ENCODE assay signal across 8 mouse cellular contexts in genomic region chr5:33683897-33684652, GRCm38 (mm10). TPM values are rescaled to one million over a fixed set of nuclear protein-coding genes. Genes with fewer than 3 reads are reported as not detected.
DNase-seq lines count a peak whose midpoint lies in the region; ATAC-seq and TF ChIP-seq lines count a peak whose summit lies in the region.

No protein-coding gene starts in this region.

- peak; percentile 64 for DNase-seq in hindbrain, embryonic 10.5 days (ENCODE audit: low spot score)
- no peak for DNase-seq in Patski (ENCODE audit: low read depth, low spot score)
- peak; percentile 84 for DNase-seq in forebrain, embryonic 14.5 days (ENCODE audit: low spot score)
- peak; percentile 75 for DNase-seq in kidney, adult 2 months
- DNase-seq in lung, postnatal 10 days = peak; percentile 86
- no peak for DNase-seq in gastrocnemius, adult 8-10 months (ENCODE audit: low spot score in 2 of 2)

- in situ Hi-C loops in Patski (cut with MboI; ENCODE audit: low pct_unique_long_range_greater_than_20kb) = no loop called here

- peaks cover 38% of the 10 kb centered on the region for H3K4me1 ChIP-seq in hindbrain, embryonic 10.5 days (replicated peaks)
- H3K4me1 ChIP-seq in hindbrain, embryonic 13.5 days (replicated peaks) = peaks cover 23% of the 10 kb centered on the region
- peaks cover 14% of the 10 kb centered on the region for H3K4me1 ChIP-seq in forebrain, embryonic 14.5 days (ENCODE audit: control insufficient read depth, insufficient read depth, low read length)
- no peaks in the 10 kb centered on the region for H3K4me1 ChIP-seq in kidney, adult 2 months (ENCODE audit: control insufficient read depth, insufficient read depth, low read length)
- H3K4me1 ChIP-seq in stomach, embryonic 14.5 days (ENCODE audit: control insufficient read depth, insufficient read depth, low read length) = 0 out of 2 replicates have a peak, but pooled peaks cover under 1% of the 10 kb centered on the region

- no peaks in the 10 kb centered on the region for H3K36me3 ChIP-seq in hindbrain, embryonic 10.5 days
- H3K36me3 ChIP-seq in hindbrain, embryonic 13.5 days = no peaks in the 10 kb centered on the region
- no peaks in the 10 kb centered on the region for H3K36me3 ChIP-seq in forebrain, embryonic 14.5 days (ENCODE audit: control insufficient read depth, insufficient read depth, low read length)
- no peaks in the 10 kb centered on the region for H3K36me3 ChIP-seq in kidney, adult 2 months (ENCODE audit: control insufficient read depth, insufficient read depth, low read length)
- H3K36me3 ChIP-seq in stomach, embryonic 14.5 days (ENCODE audit: control insufficient read depth, insufficient read depth, low read length) = no peaks in the 10 kb centered on the region

- H3K9me3 ChIP-seq in hindbrain, embryonic 10.5 days = no peaks in the 10 kb centered on the region
- H3K9me3 ChIP-seq in hindbrain, embryonic 13.5 days = no peaks in the 10 kb centered on the region
- no peaks in the 10 kb centered on the region for H3K9me3 ChIP-seq in forebrain, embryonic 14.5 days (replicated peaks; ENCODE audit: control insufficient read depth, low read length)
- no peaks in the 10 kb centered on the region for H3K9me3 ChIP-seq in stomach, embryonic 14.5 days (ENCODE audit: control insufficient read depth, low read depth, low read length)

- H3K27me3 ChIP-seq in hindbrain, embryonic 10.5 days (ENCODE audit: insufficient read depth, poor library complexity, severe bottlenecking) = peaks cover 63% of the 10 kb centered on the region
- H3K27me3 ChIP-seq in hindbrain, embryonic 13.5 days = peaks cover 35% of the 10 kb centered on the region; the same call in 1 of the 2 replicates
- H3K27me3 ChIP-seq in Patski = no peaks in the 10 kb centered on the region
- H3K27me3 ChIP-seq in forebrain, embryonic 14.5 days (replicated peaks; ENCODE audit: control insufficient read depth, insufficient read depth, low read length) = no peaks in the 10 kb centered on the region
- H3K27me3 ChIP-seq in kidney, adult 2 months (replicated peaks; ENCODE audit: control insufficient read depth, insufficient read depth, low read length) = no peaks in the 10 kb centered on the region
- H3K27me3 ChIP-seq in stomach, embryonic 14.5 days (ENCODE audit: control insufficient read depth, insufficient read depth, low read length) = no peaks in the 10 kb centered on the region

- ATAC-seq in hindbrain, embryonic 13.5 days (ENCODE audit: low FRiP score) = no peak; the same call in 1 of the 2 replicates
- ATAC-seq in Patski = peak; percentile 11
- ATAC-seq in forebrain, embryonic 14.5 days = peak; percentile 75
- peak; percentile 50; the same call in 1 of the 2 replicates for ATAC-seq in stomach, embryonic 14.5 days (ENCODE audit: insufficient number of reproducible peaks, insufficient read depth, low FRiP score, low read depth)

- no peak for TF ChIP-seq CTCF in Patski (IDR thresholded peaks at IDR 0.05)
- peak; percentile 78 for TF ChIP-seq CTCF in kidney, adult 2 months (conservative IDR thresholded peaks at IDR 0.05; ENCODE audit: insufficient read depth, insufficient read length, low read depth, low read length)

- no peak for TF ChIP-seq POLR2A in kidney, adult 2 months (IDR thresholded peaks at IDR 0.05; ENCODE audit: low read depth, low read length)

- H3K9ac ChIP-seq in hindbrain, embryonic 13.5 days = no peak overlapping the region
- no peak overlapping the region for H3K9ac ChIP-seq in forebrain, embryonic 14.5 days (ENCODE audit: low read length)
- no peak overlapping the region for H3K9ac ChIP-seq in stomach, embryonic 14.5 days (replicated peaks; ENCODE audit: low read depth, low read length)

- 0 out of 2 replicates have a peak overlapping the region, but pooled peaks have one; percentile 20 for H3K27ac ChIP-seq in hindbrain, embryonic 10.5 days
- no peak overlapping the region for H3K27ac ChIP-seq in hindbrain, embryonic 13.5 days
- no peak overlapping the region for H3K27ac ChIP-seq in forebrain, embryonic 14.5 days (ENCODE audit: low read depth, low read length)
- no peak overlapping the region for H3K27ac ChIP-seq in kidney, adult 2 months (ENCODE audit: insufficient read depth, low read depth, low read length)
- H3K27ac ChIP-seq in stomach, embryonic 14.5 days (ENCODE audit: low read length) = no peak overlapping the region

- no peak overlapping the region for H3K4me3 ChIP-seq in hindbrain, embryonic 10.5 days
- H3K4me3 ChIP-seq in hindbrain, embryonic 13.5 days = no peak overlapping the region
- no peak overlapping the region for H3K4me3 ChIP-seq in forebrain, embryonic 14.5 days (ENCODE audit: low read depth, low read length)
- no peak overlapping the region for H3K4me3 ChIP-seq in kidney, adult 2 months (ENCODE audit: insufficient read depth, low read depth, low read length)
- no peak overlapping the region for H3K4me3 ChIP-seq in stomach, embryonic 14.5 days (ENCODE audit: low read depth, low read length)

- 48% methylated on average over 7 of the region's 7 CpGs for WGBS in hindbrain, embryonic 10.5 days
- 46% methylated on average over 7 of the region's 7 CpGs for WGBS in hindbrain, embryonic 13.5 days
- 48% methylated on average over 7 of the region's 7 CpGs for WGBS in forebrain, embryonic 14.5 days
- WGBS in kidney, adult 2 months = 42% methylated on average over 7 of the region's 7 CpGs
- WGBS in stomach, embryonic 14.5 days = 47% methylated on average over 7 of the region's 7 CpGs

- CTCF ChIA-PET in Patski (lab: Charles Lee) = interaction anchor here (0.9 to 4.1 kb wide), 16 partner anchors 9 to 80 kb away, joined by 3 to 25 read pairs (median 4); no protein-coding TSS in a partner anchor

- POLR2A ChIA-PET in Patski (lab: Charles Lee) = no interaction called here

- no peak overlapping the region for H3K4me2 ChIP-seq in hindbrain, embryonic 13.5 days
- H3K4me2 ChIP-seq in forebrain, embryonic 14.5 days (ENCODE audit: low read length) = no peak overlapping the region
- no peak overlapping the region for H3K4me2 ChIP-seq in stomach, embryonic 14.5 days (replicated peaks; ENCODE audit: low read depth, low read length)

RNA-seq across cellular contexts. Expression of gene Tmem129, which starts 25.9 kb away (rescaled TPM):
- polyA plus RNA-seq in hindbrain, embryonic 10.5 days (2016; fragmentation: Nextera tagmentation; extraction: Ambion mirVana) = 37.1 and 40.9 TPM in 2 replicates
- 28.2 and 28.7 TPM in 2 replicates for polyA plus RNA-seq in hindbrain, embryonic 13.5 days (2015; fragmentation: Nextera tagmentation; extraction: Ambion mirVana)
- polyA plus RNA-seq in Patski (2021) = 40.5 TPM
- 35.8 and 39.5 TPM in 2 replicates for polyA plus RNA-seq in forebrain, embryonic 14.5 days (2014; fragmentation: Nextera tagmentation; extraction: Ambion mirVana)
- 47.4 and 51.2 TPM in 2 replicates for polyA plus RNA-seq in kidney, adult 2 months (2012; rRNA removed)
- polyA plus RNA-seq in stomach, embryonic 14.5 days (2014; fragmentation: Nextera tagmentation; extraction: Ambion mirVana) = 36.3 and 39.8 TPM in 2 replicates
- 10 to 100 TPM in 2 of 4 experiments, 1 to 10 TPM in 2; 9.2 to 11.3 (median 10.1) TPM for total RNA-seq in gastrocnemius, adult 8-10 months (2022)

RNA-seq across cellular contexts. Expression of gene Tacc3, which starts 26.1 kb away (rescaled TPM):
- polyA plus RNA-seq in hindbrain, embryonic 10.5 days (2016; fragmentation: Nextera tagmentation; extraction: Ambion mirVana) = 259 and 305 TPM in 2 replicates
- polyA plus RNA-seq in hindbrain, embryonic 13.5 days (2015; fragmentation: Nextera tagmentation; extraction: Ambion mirVana) = 48.8 and 57.0 TPM in 2 replicates
- 63.4 TPM for polyA plus RNA-seq in Patski (2021)
- 94.5 and 98.2 TPM in 2 replicates for polyA plus RNA-seq in forebrain, embryonic 14.5 days (2014; fragmentation: Nextera tagmentation; extraction: Ambion mirVana)
- polyA plus RNA-seq in kidney, adult 2 months (2012; rRNA removed) = 2.3 and 2.6 TPM in 2 replicates
- 168 and 174 TPM in 2 replicates for polyA plus RNA-seq in stomach, embryonic 14.5 days (2014; fragmentation: Nextera tagmentation; extraction: Ambion mirVana)
- total RNA-seq in gastrocnemius, adult 8-10 months (2022) = 1 to 10 TPM in 3 of 4 experiments, under 1 TPM in 1; 0.88 to 1.8 (median 1.2) TPM

RNA-seq across cellular contexts. Expression of gene Slbp, which starts 31.7 kb away (rescaled TPM):
- polyA plus RNA-seq in hindbrain, embryonic 10.5 days (2016; fragmentation: Nextera tagmentation; extraction: Ambion mirVana) = 255 and 317 TPM in 2 replicates
- 126 and 130 TPM in 2 replicates for polyA plus RNA-seq in hindbrain, embryonic 13.5 days (2015; fragmentation: Nextera tagmentation; extraction: Ambion mirVana)
- polyA plus RNA-seq in Patski (2021) = 77.3 TPM
- polyA plus RNA-seq in forebrain, embryonic 14.5 days (2014; fragmentation: Nextera tagmentation; extraction: Ambion mirVana) = 154 and 159 TPM in 2 replicates
- polyA plus RNA-seq in kidney, adult 2 months (2012; rRNA removed) = 12.7 and 15.7 TPM in 2 replicates
- polyA plus RNA-seq in stomach, embryonic 14.5 days (2014; fragmentation: Nextera tagmentation; extraction: Ambion mirVana) = 223 TPM in 2 replicates
- 1 to 10 TPM; 5.8 to 6.4 (median 6.0) TPM for total RNA-seq in gastrocnemius, adult 8-10 months (2022)

RNA-seq across cellular contexts. Expression of gene Fgfr3, which starts 37.4 kb away (rescaled TPM):
- 80.5 and 84.6 TPM in 2 replicates for polyA plus RNA-seq in hindbrain, embryonic 10.5 days (2016; fragmentation: Nextera tagmentation; extraction: Ambion mirVana)
- polyA plus RNA-seq in hindbrain, embryonic 13.5 days (2015; fragmentation: Nextera tagmentation; extraction: Ambion mirVana) = 41.1 and 45.7 TPM in 2 replicates
- polyA plus RNA-seq in Patski (2021) = 3.7 TPM
- polyA plus RNA-seq in forebrain, embryonic 14.5 days (2014; fragmentation: Nextera tagmentation; extraction: Ambion mirVana) = 27.5 and 30.8 TPM in 2 replicates
- polyA plus RNA-seq in kidney, adult 2 months (2012; rRNA removed) = 63.7 and 94.9 TPM in 2 replicates
- 23.5 and 27.2 TPM in 2 replicates for polyA plus RNA-seq in stomach, embryonic 14.5 days (2014; fragmentation: Nextera tagmentation; extraction: Ambion mirVana)
- 1 to 10 TPM; 1.6 to 4.7 (median 1.9) TPM for total RNA-seq in gastrocnemius, adult 8-10 months (2022)

RNA-seq across cellular contexts. Expression of gene Gm9903, which starts 54.4 kb away (rescaled TPM):
- polyA plus RNA-seq in hindbrain, embryonic 10.5 days (2016; fragmentation: Nextera tagmentation; extraction: Ambion mirVana) = 0.77 and 1.2 TPM in 2 replicates
- 0.86 and 0.87 TPM in 2 replicates for polyA plus RNA-seq in hindbrain, embryonic 13.5 days (2015; fragmentation: Nextera tagmentation; extraction: Ambion mirVana)
- polyA plus RNA-seq in Patski (2021) = 0.56 TPM
- polyA plus RNA-seq in forebrain, embryonic 14.5 days (2014; fragmentation: Nextera tagmentation; extraction: Ambion mirVana) = 0.45 and 0.48 TPM in 2 replicates
- polyA plus RNA-seq in kidney, adult 2 months (2012; rRNA removed) = 0.64 and 0.77 TPM in 2 replicates
- 0.32 and 0.42 TPM in 2 replicates for polyA plus RNA-seq in stomach, embryonic 14.5 days (2014; fragmentation: Nextera tagmentation; extraction: Ambion mirVana)
- under 1 TPM in 3 of 4 experiments, not detected in 1; 0.27 to 0.46 (median 0.46) TPM for total RNA-seq in gastrocnemius, adult 8-10 months (2022)

Comparison
In these comparisons a context has a peak if more than half of its experiments do, and no peak if none do; other contexts are left out.
1. DNase-seq: peak in hindbrain, embryonic 10.5 days (single experiment), forebrain, embryonic 14.5 days (single experiment), kidney, adult 2 months (single experiment) and lung, postnatal 10 days (single experiment); none in Patski (single experiment) and gastrocnemius, adult 8-10 months (0 of 2).
2. RNA of gene Tacc3, which starts 26.1 kb away (polyA plus RNA-seq): 259 to 305 TPM in hindbrain, embryonic 10.5 days, 168 to 174 TPM in stomach, embryonic 14.5 days, 94.5 to 98.2 TPM in forebrain, embryonic 14.5 days, 63.4 TPM in Patski (single experiment) and 48.8 to 57.0 TPM in hindbrain, embryonic 13.5 days; 2.3 to 2.6 TPM in kidney, adult 2 months; every median in the first group is over 10 times any median in the second.